Mouse (Mus musculus) embryonic fibroblast, embryonic 13.5 days (primary cell): ENCODE data around the gene Gm11639.

Experiments
- CTCF ChIP-seq: IDR thresholded peaks from 2 replicates; pipeline ENCODE4 v1.5.1; 2011; ENCODE audit warnings: mild to moderate bottlenecking, control low read depth, low read length, moderate library complexity, borderline replicate concordance; ENCODE audit not compliant: insufficient read depth
- POLR2A ChIP-seq: IDR thresholded peaks from 2 replicates; pipeline ENCODE4 v1.6.1; 2011; ENCODE audit warnings: low read depth, mild to moderate bottlenecking, control low read depth, low read length, moderate library complexity

DNA sequence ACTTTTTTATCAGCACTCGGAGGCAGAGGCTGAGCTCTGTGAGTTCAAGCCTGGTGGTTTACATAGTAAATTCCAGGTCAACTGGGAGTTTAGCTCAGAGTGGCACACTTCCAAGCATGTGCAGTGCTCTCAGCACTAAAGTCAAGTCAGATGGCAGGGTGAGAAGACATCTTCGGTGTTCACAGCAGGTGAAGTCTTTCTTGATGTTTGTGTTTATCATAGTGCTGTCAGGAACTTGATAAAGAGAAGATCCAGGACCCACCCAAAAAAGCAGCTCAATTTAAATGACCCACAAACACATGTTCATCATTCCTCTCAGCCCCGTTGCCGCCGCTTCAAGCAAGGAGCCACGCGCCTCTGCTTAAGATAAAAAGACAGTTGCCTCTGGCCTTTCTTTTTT is 450.2 kb downstream of the Gm11639 start:
- TF ChIP-seq CTCF = no peak
- TF ChIP-seq POLR2A = no peak
